Mouse (Mus musculus) olfactory bulb, adult 2 months (tissue): Measurements from ENCODE around the gene Rnf43. TPM values are rescaled to one million over a fixed set of nuclear protein-coding genes. Genes with fewer than 3 reads are reported as not detected.

Experiments used
- H3K27ac ChIP-seq: fragments of 200-500 bp; 2 replicates; pipeline ENCODE4 v1.5.1; 2012; ENCODE audit warnings: low read depth, low read length; ENCODE audit not compliant: insufficient read depth
- H3K4me1 ChIP-seq: fragments of 200-500 bp; 2 replicates; pipeline ENCODE4 v1.6.1; 2012; ENCODE audit warnings: low read length; ENCODE audit not compliant: control insufficient read depth, insufficient read depth
- H3K4me3 ChIP-seq: fragments of 200-500 bp; 2 replicates; pipeline ENCODE4 v1.5.1; 2012; ENCODE audit warnings: mild to moderate bottlenecking, low read depth, low read length, moderate library complexity; ENCODE audit not compliant: insufficient read depth
- CTCF ChIP-seq: fragments of 200-500 bp; IDR thresholded peaks from 2 replicates; pipeline ENCODE4 v1.5.1; 2012; ENCODE audit warnings: low read depth, mild to moderate bottlenecking, low read length, moderate library complexity; ENCODE audit not compliant: insufficient read depth
- POLR2A ChIP-seq: fragments of 200-500 bp; IDR thresholded peaks from 2 replicates; pipeline ENCODE4 v1.6.1; 2012; ENCODE audit warnings: mild to moderate bottlenecking, low read depth, low read length, moderate library complexity; ENCODE audit not compliant: insufficient read depth
- WGBS: fragments of 180-500 bp; shearing (Covaris S2); methylation state at CpG from one replicate; pipeline ENCODE4 v1.1.7; 2018; 5-methylcytosine and 5-hydroxymethylcytosine counted together
- polyA plus RNA-seq: library from polyadenylated mRNA; stranded (reverse); fragments of >200 nt; gene quantifications from 2 replicates; pipeline ENCODE4 v1.2.4, GENCODE M21; 2012; ENCODE audit warnings: low replicate concordance; ENCODE audit not compliant: missing spikeins, insufficient read depth, insufficient read length

Rnf43 gene
- polyA plus RNA-seq, 1 experiment, result not detected

DNA sequence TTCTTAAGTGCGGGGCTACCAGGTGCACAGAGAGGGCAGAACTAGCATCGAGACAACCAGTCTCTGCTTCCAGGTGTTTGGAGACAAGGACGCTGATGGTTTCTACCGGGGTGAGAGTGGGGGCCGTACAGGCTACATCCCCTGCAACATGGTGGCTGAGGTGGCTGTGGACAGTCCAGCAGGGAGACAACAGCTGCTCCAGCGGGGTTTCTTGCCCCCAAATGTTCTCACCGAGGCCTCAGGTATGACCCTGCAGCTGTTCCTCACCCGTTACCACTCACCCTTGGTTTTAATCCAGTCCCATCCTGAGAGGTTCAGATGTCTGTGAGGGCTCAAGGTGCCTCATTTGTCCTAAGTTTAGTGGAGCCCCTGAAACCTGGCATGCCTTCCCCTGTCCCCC lies 117.6 kb downstream of the Rnf43 start:
- TF ChIP-seq POLR2A (no peak), CTCF (no peak)
- H3K27ac ChIP-seq, result no peak overlapping the region
- WGBS, result 86% methylated on average over 8 of the region's 8 CpGs
- H3K4me1 ChIP-seq, result peaks cover 15% of the 10 kb centered on the region
- H3K4me3 ChIP-seq, result no peak overlapping the region

Other genes with a start within 250 kb of the Rnf43 start
- gene Gm11492, start 96.1 kb upstream of the Rnf43 start, polyA plus RNA-seq, result not detected in 2 replicates
- gene Sept4, start 93.8 kb upstream of the Rnf43 start, polyA plus RNA-seq, result not detected in 2 replicates
- gene Mtmr4, start 70.6 kb upstream of the Rnf43 start, polyA plus RNA-seq, result not detected in 2 replicates
- not detected in 2 replicates for gene Hsf5, start 45.6 kb upstream of the Rnf43 start, polyA plus RNA-seq
- not detected in 2 replicates for gene Supt4a, start 74.8 kb downstream of the Rnf43 start, polyA plus RNA-seq
- not detected in 2 replicates for gene Tspoap1, start 97.8 kb downstream of the Rnf43 start, polyA plus RNA-seq
- not detected in 2 replicates for gene Mpo, start 130.9 kb downstream of the Rnf43 start, polyA plus RNA-seq
- gene Lpo, start 165.6 kb downstream of the Rnf43 start, polyA plus RNA-seq, result not detected in 2 replicates
- gene Mks1, start 190.5 kb downstream of the Rnf43 start, polyA plus RNA-seq, result not detected in 2 replicates
- gene Epx, start 212.8 kb downstream of the Rnf43 start, polyA plus RNA-seq, result not detected in 2 replicates
- gene Olfr462, start 229.5 kb downstream of the Rnf43 start, polyA plus RNA-seq, result not detected in 2 replicates
- gene Olfr463, start 234.7 kb downstream of the Rnf43 start, polyA plus RNA-seq, result not detected in 2 replicates